Mouse (Mus musculus) brain, adult 2 months (tissue): ENCODE data around the gene Gm3250.
"Not testable (repeated sequence)": the region's sequence is repeated elsewhere in the genome, so short reads cannot be mapped to it uniquely, and the experiment has no call there.

ENCODE experiments used
- DNase-seq: peaks from one replicate; pipeline ENCODE4 v3.0.0; 2011; ENCODE audit warnings: low read depth, low spot score

Gene Gm3250

DNA sequence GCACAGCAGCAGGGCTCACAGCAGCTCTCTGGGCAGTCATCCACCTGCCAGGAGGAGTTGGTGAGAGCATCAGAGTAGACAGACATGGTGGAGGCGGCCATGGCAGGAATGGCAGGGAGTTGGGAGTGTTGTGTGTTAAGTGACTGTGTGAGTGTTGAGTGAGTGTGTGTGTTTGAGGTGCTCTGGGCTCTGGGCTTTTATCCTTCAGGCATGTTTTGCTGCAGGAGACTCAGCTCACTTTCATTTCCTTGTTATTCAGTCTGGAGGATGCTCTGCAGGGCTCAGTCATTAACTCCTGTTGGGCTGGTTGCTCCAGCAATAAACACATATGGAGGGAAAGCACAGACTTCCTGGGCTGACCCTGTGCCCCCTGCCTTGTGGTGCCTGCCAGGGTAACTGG is at the start of gene Gm3250:
Gm3250 (minus strand) TSS at position 101 of the 400 bp plus-strand sequence.
- not testable (repeated sequence) for DNase-seq

DNA sequence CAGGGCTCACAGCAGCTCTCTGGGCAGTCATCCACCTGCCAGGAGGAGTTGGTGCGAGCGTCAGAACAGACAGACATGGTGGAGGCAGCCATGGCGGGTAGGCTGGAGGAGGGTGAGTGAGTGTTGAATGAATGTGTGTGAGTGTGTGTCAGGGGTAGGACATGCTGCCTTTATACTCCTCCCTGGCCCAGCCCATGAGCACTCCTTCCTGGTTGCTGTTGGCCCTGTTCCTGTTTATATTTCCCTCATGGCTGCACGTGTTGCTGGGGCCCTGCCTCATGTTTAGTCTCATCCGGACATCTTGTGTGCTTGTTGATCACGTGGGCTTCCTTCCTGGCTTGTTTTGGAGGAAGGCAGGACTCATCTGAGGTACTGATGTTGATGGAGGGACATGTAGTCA is 44.6 kb upstream of the Gm3250 start, which contains the start of gene Krtap10-4:
Krtap10-4 (minus strand) TSS at position 145 of the 400 bp plus-strand sequence.
- DNase-seq: no peak

DNA sequence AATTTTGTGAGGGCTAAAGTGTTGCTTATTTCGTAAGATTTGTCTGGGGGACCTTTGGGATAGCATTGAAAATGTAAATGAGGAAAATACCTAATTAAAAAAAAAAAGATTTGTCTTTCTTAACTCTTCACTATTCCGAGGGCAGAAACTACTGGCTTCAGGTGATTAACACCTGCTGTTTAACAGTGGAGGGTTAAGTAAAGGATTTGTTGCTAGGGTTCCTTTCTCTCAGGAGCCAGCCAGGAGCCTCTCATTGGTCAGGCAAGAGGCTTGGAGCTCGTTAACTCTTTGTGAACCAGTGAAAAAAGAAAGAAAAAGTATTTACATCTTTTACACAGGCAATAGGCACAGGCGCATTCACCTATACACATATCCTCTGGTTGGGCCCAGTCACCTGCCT is 36.9 kb upstream of the Gm3250 start:
- DNase-seq: no peak

DNA sequence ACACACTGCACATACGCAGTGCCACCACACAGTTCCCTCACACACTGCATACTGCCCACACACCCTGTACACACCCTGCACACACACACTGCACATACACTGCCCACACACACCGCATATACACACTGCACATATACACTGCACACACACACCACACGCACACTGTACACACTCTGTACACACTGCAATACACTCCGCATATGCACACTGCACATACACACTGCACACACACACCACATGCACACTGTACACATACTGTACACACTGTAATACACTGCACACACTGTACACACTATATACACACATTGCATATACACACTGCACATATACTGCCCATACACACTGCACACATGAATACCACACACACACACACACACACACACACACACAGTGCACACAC is 36.2 kb upstream of the Gm3250 start:
- no peak for DNase-seq

GRCm38 (mm10) chr10:77815514-77815913 is 33.2 kb upstream of the Gm3250 start:
- DNase-seq: peak; percentile 19

GRCm38 (mm10) chr10:77814382-77814781 is 32.0 kb upstream of the Gm3250 start, which contains the start of gene Gm2696:
Gene Gm2696, plus strand, starts transcription at chr10:77814682.
- no peak for DNase-seq

- no peak for DNase-seq
These were observed 29.4 kb upstream of the Gm3250 start, which contains the start of gene Gm9507 for GRCm38 (mm10) chr10:77811743-77812142. Gene Gm9507, minus strand, starts transcription at chr10:77811843.

DNA sequence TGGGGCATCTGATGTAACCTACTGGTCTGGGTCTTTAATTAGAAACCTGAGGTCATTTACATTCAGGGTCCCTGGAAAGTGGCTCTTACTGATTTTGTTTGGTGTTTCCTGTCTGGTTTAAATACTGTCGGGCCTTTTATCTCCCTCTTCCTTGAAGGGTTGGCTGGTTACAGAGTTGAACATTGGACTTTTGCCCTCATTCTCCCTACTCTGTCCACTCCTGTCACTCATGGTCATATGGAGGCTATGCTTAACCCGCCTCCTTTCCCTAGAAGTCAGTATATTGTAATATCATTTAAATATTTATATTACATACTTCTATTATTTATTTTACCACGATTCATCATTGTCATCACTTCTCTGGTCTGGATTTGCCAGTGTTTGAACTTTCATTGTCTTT is 21.8 kb upstream of the Gm3250 start:
- DNase-seq: no peak

- DNase-seq: no peak
These were observed 16.7 kb upstream of the Gm3250 start, which contains the start of gene Gm19668 for GRCm38 (mm10) chr10:77798921-77799508. Gene Gm19668, minus strand, starts transcription at chr10:77799133.

DNA sequence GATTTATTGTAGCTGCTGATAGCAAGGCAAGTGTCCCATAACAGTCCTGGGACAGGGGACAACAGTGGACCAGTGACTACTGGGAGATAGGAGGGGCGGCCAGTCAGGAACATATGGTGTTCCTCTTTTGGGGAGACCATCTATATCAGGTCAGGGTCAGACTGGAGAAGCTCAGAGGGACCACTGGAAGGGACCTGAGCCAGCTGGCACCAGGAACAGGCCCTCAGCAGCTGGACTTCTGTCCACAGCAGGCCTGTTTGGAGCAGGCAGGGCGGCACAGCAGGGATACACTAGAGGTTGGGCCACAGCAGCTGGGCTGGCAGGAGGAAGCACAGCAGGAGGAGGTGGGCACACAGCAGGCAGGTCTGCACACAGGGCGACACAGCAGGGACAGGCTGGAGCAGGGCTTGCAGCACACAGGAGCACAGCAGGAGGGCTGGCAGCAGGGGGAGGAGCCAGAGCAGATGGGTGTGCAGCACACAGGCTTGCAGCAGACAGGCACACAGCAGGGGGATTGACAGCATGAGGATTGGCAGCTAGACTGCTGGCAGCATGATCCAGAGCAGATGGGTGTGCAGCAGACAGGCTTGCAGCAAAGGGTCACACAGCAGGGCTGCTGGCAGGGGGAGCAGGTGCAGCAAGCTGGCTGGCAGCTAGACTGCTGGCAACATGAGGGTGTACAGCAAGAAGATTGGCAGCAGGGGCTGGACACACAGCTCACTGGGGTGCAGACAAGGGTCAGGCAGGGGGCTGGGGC is 16.0 kb upstream of the Gm3250 start:
- DNase-seq: peak; percentile 23

GRCm38 (mm10) chr10:77797677-77798076 is 15.3 kb upstream of the Gm3250 start:
- DNase-seq: no peak

- no peak for DNase-seq
These were observed 12.6 kb upstream of the Gm3250 start, which contains the start of gene Gm9639 for GRCm38 (mm10) chr10:77794976-77795375. Gene Gm9639, minus strand, starts transcription at chr10:77795076.

DNA sequence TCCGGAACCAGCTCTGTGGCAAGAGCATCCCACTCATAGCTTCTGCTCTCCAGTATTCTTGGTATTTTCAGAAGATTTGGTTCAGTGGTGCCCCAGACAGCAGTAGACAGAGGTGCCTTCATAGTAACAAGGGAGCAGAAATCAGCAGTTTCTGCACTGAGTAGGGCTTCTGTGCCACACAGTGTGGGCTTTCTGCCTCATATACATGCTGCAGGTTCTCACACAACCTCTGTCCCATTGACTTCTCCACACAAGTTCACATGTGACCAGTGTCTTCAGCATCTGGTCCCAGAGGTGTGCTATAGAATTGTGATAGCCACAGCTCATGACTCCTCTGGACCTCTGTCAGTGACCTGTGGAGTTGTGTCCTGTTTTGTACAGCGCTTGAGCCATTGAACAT is 6.3 kb upstream of the Gm3250 start:
- no peak for DNase-seq

- DNase-seq: not testable (repeated sequence)
These were observed 5.5 kb upstream of the Gm3250 start, which contains the start of gene Gm7137 for GRCm38 (mm10) chr10:77787876-77788275. Gene Gm7137, minus strand, starts transcription at chr10:77788200.

DNA sequence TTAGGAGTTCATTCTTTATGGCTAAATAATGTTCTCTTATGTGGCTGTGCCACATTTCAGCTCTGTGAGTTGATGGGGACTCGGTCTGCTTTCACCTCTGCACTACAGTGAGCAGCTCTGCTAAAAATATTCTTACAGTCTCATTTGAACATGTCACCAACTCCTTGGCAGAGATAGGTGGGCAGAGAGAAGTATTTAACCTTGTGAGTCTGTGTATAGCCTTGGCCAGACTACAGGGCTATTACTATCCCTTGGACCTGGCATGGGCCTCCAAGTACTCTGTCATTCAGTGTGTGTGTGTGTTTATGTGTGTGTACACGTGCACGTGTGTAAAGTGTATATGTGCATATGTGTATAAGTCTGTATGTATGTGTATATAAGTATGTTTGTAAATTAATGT is 1.1 kb upstream of the Gm3250 start:
- not testable (repeated sequence) for DNase-seq

GRCm38 (mm10) chr10:77776844-77777243 is 5.5 kb downstream of the Gm3250 start, which contains the start of gene Gm7138:
Gene Gm7138, minus strand, starts transcription at chr10:77776944.
- not testable (repeated sequence) for DNase-seq

DNA sequence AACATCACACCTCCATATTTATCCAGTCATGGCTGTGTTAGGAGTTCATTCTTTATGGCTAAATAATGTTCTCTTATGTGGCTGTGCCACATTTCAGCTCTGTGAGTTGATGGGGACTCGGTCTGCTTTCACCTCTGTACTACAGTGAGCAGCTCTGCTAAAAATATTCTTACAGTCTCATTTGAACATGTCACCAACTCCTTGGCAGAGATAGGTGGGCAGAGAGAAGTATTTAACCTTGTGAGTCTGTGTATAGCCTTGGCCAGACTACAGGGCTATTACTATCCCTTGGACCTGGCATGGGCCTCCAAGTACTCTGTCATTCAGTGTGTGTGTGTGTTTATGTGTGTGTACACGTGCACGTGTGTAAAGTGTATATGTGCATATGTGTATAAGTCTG is 10.2 kb downstream of the Gm3250 start:
- DNase-seq: not testable (repeated sequence)

DNA sequence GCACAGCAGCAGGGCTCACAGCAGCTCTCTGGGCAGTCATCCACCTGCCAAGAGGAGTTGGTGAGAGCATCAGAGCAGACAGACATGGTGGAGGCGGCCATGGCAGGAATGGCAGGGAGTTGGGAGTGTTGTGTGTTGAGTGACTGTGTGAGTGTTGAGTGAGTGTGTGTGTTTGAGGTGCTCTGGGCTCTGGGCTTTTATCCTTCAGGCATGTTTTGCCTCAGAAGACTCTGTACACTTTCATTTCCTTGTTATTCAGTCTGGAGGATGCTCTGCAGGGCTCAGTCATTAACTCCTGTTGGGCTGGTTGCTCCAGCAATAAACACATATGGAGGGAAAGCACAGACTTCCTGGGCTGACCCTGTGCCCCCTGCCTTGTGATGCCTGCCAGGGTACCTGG is 11.1 kb downstream of the Gm3250 start, which contains the start of gene Gm3238:
Gm3238 (minus strand) TSS at position 101 of the 400 bp plus-strand sequence.
- not testable (repeated sequence) for DNase-seq

DNA sequence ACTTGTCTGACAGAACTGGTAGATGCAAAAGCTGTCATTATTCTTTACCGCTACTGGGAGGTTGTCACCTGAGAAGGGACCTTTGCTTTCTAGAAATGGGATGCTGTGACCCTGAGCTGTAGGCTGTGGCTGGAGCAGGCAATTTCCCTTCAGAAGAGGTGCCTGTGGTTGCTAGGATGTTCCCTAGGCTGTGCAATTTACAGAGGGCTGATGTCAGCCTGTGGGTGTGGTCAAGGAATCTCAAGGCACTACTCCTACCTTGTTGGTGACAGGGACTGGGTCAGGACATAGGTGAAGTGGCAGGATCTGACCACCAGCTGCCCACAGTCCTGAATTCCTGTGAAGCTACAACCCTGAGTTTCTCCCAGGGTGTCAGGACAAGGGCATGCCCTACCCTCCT is 12.6 kb downstream of the Gm3250 start:
- DNase-seq: no peak

DNA sequence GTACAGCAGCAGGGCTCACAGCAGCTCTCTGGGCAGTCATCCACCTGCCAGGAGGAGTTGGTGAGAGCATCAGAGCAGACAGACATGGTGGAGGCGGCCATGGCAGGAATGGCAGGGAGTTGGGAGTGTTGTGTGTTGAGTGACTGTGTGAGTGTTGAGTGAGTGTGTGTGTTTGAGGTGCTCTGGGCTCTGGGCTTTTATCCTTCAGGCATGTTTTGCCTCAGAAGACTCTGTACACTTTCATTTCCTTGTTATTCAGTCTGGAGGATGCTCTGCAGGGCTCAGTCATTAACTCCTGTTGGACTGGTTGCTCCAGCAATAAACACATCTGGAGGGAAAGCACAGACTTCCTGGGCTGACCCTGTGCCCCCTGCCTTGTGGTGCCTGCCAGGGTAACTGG is 22.8 kb downstream of the Gm3250 start, which contains the start of gene Gm3233:
Gm3233 (minus strand) TSS at position 101 of the 400 bp plus-strand sequence.
- not testable (repeated sequence) for DNase-seq

DNA sequence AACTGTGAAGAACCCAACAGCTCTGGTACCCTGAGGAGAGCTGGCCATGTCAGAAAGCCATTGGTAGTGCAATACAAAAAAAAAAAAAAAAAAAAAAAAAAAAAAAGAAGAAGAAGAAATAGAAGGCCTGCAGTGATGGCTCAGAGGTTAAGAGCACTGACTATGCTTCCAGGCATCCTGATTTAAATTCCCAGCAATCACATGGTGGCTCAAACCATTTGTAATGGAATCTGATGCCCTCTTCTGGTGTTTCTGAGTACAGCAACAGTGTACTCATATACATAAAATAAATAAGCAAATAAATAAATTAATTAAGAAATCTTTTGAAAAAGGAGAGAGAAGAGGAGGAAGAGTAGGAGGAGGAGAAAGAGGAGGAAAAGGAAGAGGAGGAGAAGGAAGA is 28.9 kb downstream of the Gm3250 start:
- no peak for DNase-seq

- DNase-seq: not testable (repeated sequence)
These were observed 30.0 kb downstream of the Gm3250 start for GRCm38 (mm10) chr10:77752312-77752711.
